Mouse (Mus musculus): ENCODE measurements around the gene Tut7. TPM values are rescaled to one million over a fixed set of nuclear protein-coding genes. Genes with fewer than 3 reads are reported as not detected.
A peak's percentile ranks its signal among the peaks of the same experiment; 100 is the strongest.

Tut7 gene
- polyA plus RNA-seq, 1 experiment from 2014 or later, result 44.3 TPM

GRCm38 (mm10) chr13:59832454-59832853 lies 9.5 kb upstream of the Tut7 start:
- Histone ChIP-seq H3K9me3 (ENCODE audit: low read depth, low read length) (no peaks in the 10 kb centered on the region), H3K4me1 (ENCODE audit: insufficient read depth) (no peaks in the 10 kb centered on the region), H3K4me2 (no peak overlapping the region), H3K4me3 (ENCODE audit: low read depth, low read length) (no peak overlapping the region), H3K27me3 (ENCODE audit: insufficient read depth, low read length) (no peaks in the 10 kb centered on the region), H3K9ac (no peak overlapping the region), H3K27ac (ENCODE audit: low read depth) (no peak overlapping the region), H3K36me3 (ENCODE audit: insufficient read depth) (no peaks in the 10 kb centered on the region)
- 55% methylated on average over 7 of the region's 7 CpGs for WGBS
- DNase-seq (no peak), ATAC-seq (ENCODE audit: insufficient read depth) (no peak)
- no peak for TF ChIP-seq CTCF (IDR thresholded peaks at IDR 0.05; ENCODE audit: low read depth)

GRCm38 (mm10) chr13:59825966-59826365 lies 3.0 kb upstream of the Tut7 start:
- H3K4me3 ChIP-seq (ENCODE audit: low read depth, low read length), result no peak overlapping the region
- peaks cover 7% of the 10 kb centered on the region for H3K36me3 ChIP-seq (ENCODE audit: insufficient read depth)
- H3K4me2 ChIP-seq, result no peak overlapping the region
- 0 out of 2 replicates have a peak, but pooled peaks cover 5% of the 10 kb centered on the region for H3K4me1 ChIP-seq (ENCODE audit: insufficient read depth)
- no peaks in the 10 kb centered on the region for H3K9me3 ChIP-seq (ENCODE audit: low read depth, low read length)
- no peak overlapping the region for H3K9ac ChIP-seq
- ATAC-seq (ENCODE audit: insufficient read depth) (no peak), DNase-seq (no peak)
- no peak overlapping the region for H3K27ac ChIP-seq (ENCODE audit: low read depth)
- no peak for TF ChIP-seq CTCF (IDR thresholded peaks at IDR 0.05; ENCODE audit: low read depth)
- no peaks in the 10 kb centered on the region for H3K27me3 ChIP-seq (ENCODE audit: insufficient read depth, low read length)

- Histone ChIP-seq H3K27me3 (ENCODE audit: insufficient read depth, low read length) (no peaks in the 10 kb centered on the region), H3K4me3 (ENCODE audit: low read depth, low read length) (peak overlapping the region; percentile 91), H3K9ac (no peak overlapping the region), H3K4me1 (ENCODE audit: insufficient read depth) (0 out of 2 replicates have a peak, but pooled peaks cover 5% of the 10 kb centered on the region), H3K4me2 (peak overlapping the region; percentile 67), H3K36me3 (ENCODE audit: insufficient read depth) (peaks cover 47% of the 10 kb centered on the region), H3K27ac (ENCODE audit: low read depth) (no peak overlapping the region), H3K9me3 (ENCODE audit: low read depth, low read length) (no peaks in the 10 kb centered on the region)
- no peak for ATAC-seq (ENCODE audit: insufficient read depth)
- no peak for TF ChIP-seq CTCF (IDR thresholded peaks at IDR 0.05; ENCODE audit: low read depth)
- no peak for DNase-seq
- WGBS, result 71% methylated on average over 3 of the region's 3 CpGs
These were observed 2.1 kb downstream of the Tut7 start for GRCm38 (mm10) chr13:59820836-59821235.

GRCm38 (mm10) chr13:59820114-59820513 lies 2.8 kb downstream of the Tut7 start:
- no peaks in the 10 kb centered on the region for H3K9me3 ChIP-seq (ENCODE audit: low read depth, low read length)
- peak overlapping the region; percentile 91; the same call in 1 of the 2 replicates for H3K4me3 ChIP-seq (ENCODE audit: low read depth, low read length)
- WGBS, result 57% methylated on average over 4 of the region's 4 CpGs

GRCm38 (mm10) chr13:59817352-59817751 lies 5.6 kb downstream of the Tut7 start:
- no peak for ATAC-seq (ENCODE audit: insufficient read depth)
- no peak for DNase-seq
- no peak for TF ChIP-seq CTCF (IDR thresholded peaks at IDR 0.05; ENCODE audit: low read depth)

More at GRCm38 (mm10) chr13:59820114-59820513, 2.8 kb downstream of the Tut7 start:
- Histone ChIP-seq H3K9ac (peak overlapping the region; percentile 41), H3K27ac (ENCODE audit: low read depth) (no peak overlapping the region), H3K27me3 (ENCODE audit: insufficient read depth, low read length) (no peaks in the 10 kb centered on the region), H3K36me3 (ENCODE audit: insufficient read depth) (peaks cover 55% of the 10 kb centered on the region), H3K4me1 (ENCODE audit: insufficient read depth) (0 out of 2 replicates have a peak, but pooled peaks cover 5% of the 10 kb centered on the region), H3K4me2 (peak overlapping the region; percentile 67)
- TF ChIP-seq CTCF (IDR thresholded peaks at IDR 0.05; ENCODE audit: low read depth), result no peak
- DNase-seq, result no peak
- ATAC-seq (ENCODE audit: insufficient read depth), result no peak

GRCm38 (mm10) chr13:59814109-59814591 lies 8.8 kb downstream of the Tut7 start:
- Histone ChIP-seq H3K4me1 (ENCODE audit: insufficient read depth) (no peaks in the 10 kb centered on the region), H3K27me3 (ENCODE audit: insufficient read depth, low read length) (no peaks in the 10 kb centered on the region), H3K4me3 (ENCODE audit: low read depth, low read length) (no peak overlapping the region), H3K27ac (ENCODE audit: low read depth) (peak overlapping the region; percentile 26; the same call in 1 of the 2 replicates), H3K4me2 (no peak overlapping the region), H3K36me3 (ENCODE audit: insufficient read depth) (peaks cover 85% of the 10 kb centered on the region), H3K9me3 (ENCODE audit: low read depth, low read length) (no peaks in the 10 kb centered on the region), H3K9ac (no peak overlapping the region)
- no peak for DNase-seq
- ATAC-seq (ENCODE audit: insufficient read depth), result peak; percentile 41; the same call in 1 of the 2 replicates
- WGBS, result 61% methylated on average over 6 of the region's 6 CpGs
- no peak for TF ChIP-seq CTCF (IDR thresholded peaks at IDR 0.05; ENCODE audit: low read depth)

More at GRCm38 (mm10) chr13:59817352-59817751, 5.6 kb downstream of the Tut7 start:
- H3K9ac ChIP-seq, result no peak overlapping the region
- no peaks in the 10 kb centered on the region for H3K27me3 ChIP-seq (ENCODE audit: insufficient read depth, low read length)
- no peak overlapping the region for H3K27ac ChIP-seq (ENCODE audit: low read depth)
- no peaks in the 10 kb centered on the region for H3K9me3 ChIP-seq (ENCODE audit: low read depth, low read length)
- H3K4me1 ChIP-seq (ENCODE audit: insufficient read depth), result 0 out of 2 replicates have a peak, but pooled peaks cover 5% of the 10 kb centered on the region
- WGBS, result 85% methylated on average over 4 of the region's 4 CpGs
- no peak overlapping the region for H3K4me2 ChIP-seq
- H3K4me3 ChIP-seq (ENCODE audit: low read depth, low read length), result no peak overlapping the region
- peaks cover 78% of the 10 kb centered on the region for H3K36me3 ChIP-seq (ENCODE audit: insufficient read depth)

GRCm38 (mm10) chr13:59811581-59811980 lies 11.4 kb downstream of the Tut7 start:
- 91% methylated on average over 3 of the region's 3 CpGs for WGBS
- peaks cover 92% of the 10 kb centered on the region for H3K36me3 ChIP-seq (ENCODE audit: insufficient read depth)

More at GRCm38 (mm10) chr13:59811581-59811980, 11.4 kb downstream of the Tut7 start:
- ATAC-seq (ENCODE audit: insufficient read depth) (no peak), DNase-seq (no peak)
- TF ChIP-seq CTCF (IDR thresholded peaks at IDR 0.05; ENCODE audit: low read depth), result no peak
- Histone ChIP-seq H3K9me3 (ENCODE audit: low read depth, low read length) (no peaks in the 10 kb centered on the region), H3K4me3 (ENCODE audit: low read depth, low read length) (no peak overlapping the region), H3K4me2 (no peak overlapping the region), H3K27me3 (ENCODE audit: insufficient read depth, low read length) (no peaks in the 10 kb centered on the region), H3K27ac (ENCODE audit: low read depth) (no peak overlapping the region), H3K9ac (no peak overlapping the region), H3K4me1 (ENCODE audit: insufficient read depth) (no peaks in the 10 kb centered on the region)
